12 mouse cellular contexts compared by ENCODE assay signal in genomic region chr6:88545397-88545790, GRCm38 (mm10). TPM values are rescaled to one million over a fixed set of nuclear protein-coding genes. Genes with fewer than 3 reads are reported as not detected.
A peak's percentile ranks its signal among the peaks of the same experiment; 100 is the strongest.
DNase-seq lines count a peak whose midpoint lies in the region; ATAC-seq lines count a peak whose summit lies in the region.
"Had no signal": no experiment of that assay in that cellular context is flagged by ENCODE, and none has a peak within 500 bp of the region (broad histone marks: within the 10 kb centered on the region; RNA-seq: fewer than 3 reads in every experiment).

No protein-coding gene starts in this region.

- no peak overlapping the region for H3K4me3 ChIP-seq in heart, embryonic 14.5 days (ENCODE audit: control insufficient read depth in 1 of 2, insufficient read depth in 1 of 2, low read depth in 1 of 2, low read length in 2 of 2)
- 0 out of 2 replicates have a peak overlapping the region, but pooled peaks have one; percentile 2 for H3K4me3 ChIP-seq in embryonic facial prominence, embryonic 10.5 days
- H3K4me3 ChIP-seq in hindbrain, embryonic 15.5 days = no peak overlapping the region
- no peak overlapping the region for H3K4me3 ChIP-seq in midbrain, embryonic 15.5 days
- H3K4me3 ChIP-seq: embryonic facial prominence, embryonic 12.5 days had no signal

- H3K27me3 ChIP-seq in heart, embryonic 14.5 days (ENCODE audit: control insufficient read depth, insufficient read depth, low read length) = peaks cover 30% of the 10 kb centered on the region
- H3K27me3 ChIP-seq in embryonic facial prominence, embryonic 10.5 days (replicated peaks; ENCODE audit: low read depth, poor library complexity, severe bottlenecking) = peaks cover 45% of the 10 kb centered on the region
- H3K27me3 ChIP-seq in hindbrain, embryonic 15.5 days = no peaks in the 10 kb centered on the region
- H3K27me3 ChIP-seq in midbrain, embryonic 15.5 days (replicated peaks) = no peaks in the 10 kb centered on the region

- no peak for ATAC-seq in heart, embryonic 14.5 days (ENCODE audit: insufficient number of reproducible peaks, insufficient read depth, low FRiP score, low read depth)
- no peak for ATAC-seq in hindbrain, embryonic 15.5 days (ENCODE audit: low FRiP score, low read depth)
- ATAC-seq in midbrain, embryonic 15.5 days (replicated peaks) = 0 out of 2 replicates have a peak, but pooled peaks have one; percentile 22
- ATAC-seq: Patski had no signal

- intact Hi-C loops in left cerebral cortex, postnatal 10 days (cut with DNase I) = no loop called here

- no peak overlapping the region for H3K27ac ChIP-seq in heart, embryonic 14.5 days (replicated peaks in 1 of 2; ENCODE audit: control insufficient read depth in 1 of 2, insufficient read depth in 1 of 2, low read depth in 2 of 2, low read length in 2 of 2)
- peak overlapping the region; percentile 30; the same call in 1 of the 2 replicates for H3K27ac ChIP-seq in embryonic facial prominence, embryonic 10.5 days (replicated peaks)
- peak overlapping the region; percentile 4; the same call in 1 of the 2 replicates for H3K27ac ChIP-seq in hindbrain, embryonic 15.5 days (replicated peaks)
- peak overlapping the region; percentile 67 for H3K27ac ChIP-seq in midbrain, embryonic 15.5 days
- H3K27ac ChIP-seq: embryonic facial prominence, embryonic 12.5 days had no signal

- WGBS in heart, embryonic 14.5 days = 18% methylated on average over 10 of the region's 10 CpGs
- 20% methylated on average over 10 of the region's 10 CpGs for WGBS in embryonic facial prominence, embryonic 10.5 days
- 17% methylated on average over 10 of the region's 10 CpGs for WGBS in hindbrain, embryonic 15.5 days
- WGBS in midbrain, embryonic 15.5 days = 13% methylated on average over 10 of the region's 10 CpGs

- H3K9ac ChIP-seq in heart, embryonic 14.5 days (ENCODE audit: low read length) = no peak overlapping the region
- no peak overlapping the region; the same call in 1 of the 2 replicates for H3K9ac ChIP-seq in hindbrain, embryonic 15.5 days
- H3K9ac ChIP-seq in midbrain, embryonic 15.5 days = no peak overlapping the region
- H3K9ac ChIP-seq: embryonic facial prominence, embryonic 12.5 days had no signal

- no peaks in the 10 kb centered on the region for H3K9me3 ChIP-seq in heart, embryonic 14.5 days (ENCODE audit: control insufficient read depth, low read length)
- no peaks in the 10 kb centered on the region for H3K9me3 ChIP-seq in embryonic facial prominence, embryonic 10.5 days
- H3K9me3 ChIP-seq in hindbrain, embryonic 15.5 days = no peaks in the 10 kb centered on the region
- no peaks in the 10 kb centered on the region for H3K9me3 ChIP-seq in midbrain, embryonic 15.5 days
- H3K9me3 ChIP-seq: embryonic facial prominence, embryonic 12.5 days had no signal

- peak overlapping the region; percentile 3; the same call in 1 of the 2 replicates for H3K4me2 ChIP-seq in heart, embryonic 14.5 days (ENCODE audit: low read length)
- no peak overlapping the region for H3K4me2 ChIP-seq in hindbrain, embryonic 15.5 days
- no peak overlapping the region for H3K4me2 ChIP-seq in midbrain, embryonic 15.5 days
- H3K4me2 ChIP-seq: embryonic facial prominence, embryonic 12.5 days had no signal

- no peaks in the 10 kb centered on the region for H3K36me3 ChIP-seq in heart, embryonic 14.5 days (ENCODE audit: control insufficient read depth, insufficient read depth, low read length)
- H3K36me3 ChIP-seq in embryonic facial prominence, embryonic 10.5 days (replicated peaks) = no peaks in the 10 kb centered on the region
- H3K36me3 ChIP-seq in hindbrain, embryonic 15.5 days = no peaks in the 10 kb centered on the region
- H3K36me3 ChIP-seq in midbrain, embryonic 15.5 days (replicated peaks) = no peaks in the 10 kb centered on the region
- H3K36me3 ChIP-seq: embryonic facial prominence, embryonic 12.5 days had no signal

- no peak for DNase-seq in heart, adult 18-20 months
- no peak for DNase-seq in embryonic facial prominence, embryonic 10.5 days (ENCODE audit: low spot score)
- no peak for DNase-seq in left cerebral cortex, adult 8-10 months (ENCODE audit: low spot score in 2 of 2)
- DNase-seq in spleen, adult 18-20 months = no peak
- DNase-seq in left cerebral cortex, postnatal 10 days (ENCODE audit: extremely low spot score in 1 of 2, low spot score in 2 of 2) = no peak
- DNase-seq: cerebellum, adult 9-11 months; left cerebral cortex, postnatal 4 days had no signal

- H3K4me1 ChIP-seq in heart, embryonic 14.5 days (ENCODE audit: control insufficient read depth in 2 of 2, insufficient read depth in 2 of 2, low read length in 2 of 2) = peaks cover 2 to 3% of the 10 kb centered on the region in 2 experiments; a peak in 1 of 4 replicates
- H3K4me1 ChIP-seq in embryonic facial prominence, embryonic 10.5 days = peaks cover 8% of the 10 kb centered on the region
- H3K4me1 ChIP-seq in hindbrain, embryonic 15.5 days (replicated peaks) = peaks cover 13% of the 10 kb centered on the region
- peaks cover 13% of the 10 kb centered on the region for H3K4me1 ChIP-seq in midbrain, embryonic 15.5 days
- H3K4me1 ChIP-seq: embryonic facial prominence, embryonic 12.5 days had no signal

RNA-seq across cellular contexts. Expression of gene Sec61a1, which starts 26.7 kb away (rescaled TPM):
- 161 and 166 TPM in 2 replicates for polyA plus RNA-seq in heart, embryonic 14.5 days (2014; fragmentation: Nextera tagmentation; extraction: Ambion mirVana)
- 10 to 100 TPM; 36.8 to 44.6 TPM for total RNA-seq in heart, adult 18-20 months (2021)
- 211 and 222 TPM in 2 replicates for polyA plus RNA-seq in embryonic facial prominence, embryonic 10.5 days (2016; fragmentation: Nextera tagmentation; extraction: Ambion mirVana)
- polyA plus RNA-seq in hindbrain, embryonic 15.5 days (2015; fragmentation: Nextera tagmentation; extraction: Ambion mirVana) = 154 and 160 TPM in 2 replicates
- polyA plus RNA-seq in midbrain, embryonic 15.5 days (2015; fragmentation: Nextera tagmentation; extraction: Ambion mirVana) = 169 and 170 TPM in 2 replicates
- total RNA-seq in left cerebral cortex, adult 8-10 months (2022) = 10 to 100 TPM; 67.9 to 83.1 (median 72.2) TPM
- 100 to 1,000 TPM; 114 to 118 TPM for total RNA-seq in left cerebral cortex, postnatal 10 days (2021)

Comparison
In these comparisons a context has a peak if more than half of its experiments do, and no peak if none do; other contexts are left out.
1. H3K27ac ChIP-seq: peak in embryonic facial prominence, embryonic 10.5 days (single experiment), hindbrain, embryonic 15.5 days (single experiment) and midbrain, embryonic 15.5 days (single experiment); none in heart, embryonic 14.5 days (0 of 2).